Mouse (Mus musculus) hematopoietic stem cell, adult 5-6 weeks (primary cell): ENCODE measurements at regions not wholly inside any gene's neighbourhood (a gene's known extent, or its start where the extent isn't known, plus 50 kb on each side); places are given as distances from the start of the nearest gene placed in this dataset.

Source experiments
- ATAC-seq, 2 experiments: fragments of 125-278 bp in 1 of 2; replicated peaks in 1 of 2; 2 replicates each; pipeline ENCODE4 v1.8.0; 2016 to 2017; ENCODE audit warnings: inconsistent platforms in 2 of 2, mild to moderate bottlenecking in 2 of 2, moderate number of reproducible peaks in 2 of 2, low read depth in 1 of 2, moderate TSS enrichment in 1 of 2; ENCODE audit not compliant: low FRiP score in 2 of 2, poor library complexity in 2 of 2, severe bottlenecking in 2 of 2, insufficient read depth in 1 of 2, low TSS enrichment in 1 of 2

GRCm38 (mm10) chr16:10098511-10098910, 71.5 kb upstream of the Rpl39l start:
- no peak for ATAC-seq

DNA sequence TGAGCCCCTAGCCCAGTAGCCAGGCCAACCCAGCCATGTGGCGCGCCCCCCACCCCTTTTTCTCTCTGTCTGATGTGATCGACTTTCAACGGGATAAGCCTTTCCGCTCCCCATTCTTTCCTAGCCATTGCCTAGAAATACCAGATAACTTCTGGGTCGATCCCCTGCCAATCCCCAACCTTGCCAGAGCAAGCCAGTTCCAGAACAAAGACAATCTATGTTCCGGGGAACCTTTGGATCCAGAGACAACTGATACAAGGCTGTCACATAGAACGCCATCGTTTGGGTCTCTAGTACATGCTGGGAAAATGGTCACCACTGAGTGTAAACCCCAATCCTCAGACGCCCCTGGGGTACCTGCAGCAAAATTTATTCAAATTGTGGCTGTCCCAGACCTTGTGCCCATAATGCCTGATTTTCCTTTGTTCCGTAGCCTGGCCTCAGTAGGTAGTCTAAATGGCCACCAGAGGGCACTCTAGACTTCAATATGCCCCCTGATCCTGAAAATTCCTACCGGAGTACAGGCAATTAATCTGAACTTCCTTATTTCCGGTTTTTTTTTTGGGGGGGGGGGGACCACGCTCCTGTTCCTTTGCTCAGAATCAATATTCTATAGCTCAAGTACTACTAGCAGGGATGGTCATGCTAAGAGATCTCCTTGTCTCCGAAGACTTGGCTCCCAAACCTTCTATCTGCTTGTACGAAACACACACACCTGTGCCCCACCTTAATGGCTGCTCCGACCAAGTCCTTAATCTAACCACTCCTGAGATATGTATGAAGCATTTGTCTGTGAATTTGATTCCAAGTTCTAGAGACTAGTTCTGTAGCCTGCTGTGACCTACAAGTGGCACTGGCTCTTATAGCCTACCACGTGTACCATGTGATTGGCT, 81.3 kb upstream of the Rpl39l start:
- no peak for ATAC-seq

GRCm38 (mm10) chr16:10086341-10086740, 83.7 kb upstream of the Rpl39l start:
- ATAC-seq: no peak

GRCm38 (mm10) chr16:10085429-10085828, 84.6 kb upstream of the Rpl39l start:
- ATAC-seq: no peak

GRCm38 (mm10) chr16:10081751-10082150, 86.4 kb upstream of the Grin2a start:
- ATAC-seq: no peak

DNA sequence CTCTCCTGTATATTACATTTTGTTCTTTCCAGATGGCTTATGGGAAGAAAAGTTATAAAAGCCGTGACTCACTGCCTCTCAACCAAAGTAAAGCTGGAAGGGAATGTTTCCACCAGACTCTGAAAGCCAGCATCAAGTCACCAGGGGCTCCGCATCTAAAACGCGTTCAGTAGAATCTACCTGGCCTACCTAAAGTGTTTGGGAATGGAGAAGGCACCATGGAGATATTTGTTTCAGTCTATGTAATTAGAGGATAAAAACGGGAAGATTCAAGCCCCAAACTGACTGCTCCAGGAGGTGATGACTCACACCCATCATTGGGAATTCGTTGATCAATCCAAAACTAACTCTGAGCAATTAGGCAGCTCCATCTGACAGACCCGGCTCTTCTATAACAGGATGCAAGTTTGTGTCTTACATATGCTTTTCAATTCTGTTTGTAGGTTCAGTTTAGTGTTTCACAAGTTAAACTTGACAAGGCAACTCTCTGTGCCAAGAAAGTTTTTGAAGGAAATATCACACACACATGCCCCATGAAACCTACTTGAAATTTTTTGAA, 84.8 kb upstream of the Grin2a start:
- no peak for ATAC-seq

DNA sequence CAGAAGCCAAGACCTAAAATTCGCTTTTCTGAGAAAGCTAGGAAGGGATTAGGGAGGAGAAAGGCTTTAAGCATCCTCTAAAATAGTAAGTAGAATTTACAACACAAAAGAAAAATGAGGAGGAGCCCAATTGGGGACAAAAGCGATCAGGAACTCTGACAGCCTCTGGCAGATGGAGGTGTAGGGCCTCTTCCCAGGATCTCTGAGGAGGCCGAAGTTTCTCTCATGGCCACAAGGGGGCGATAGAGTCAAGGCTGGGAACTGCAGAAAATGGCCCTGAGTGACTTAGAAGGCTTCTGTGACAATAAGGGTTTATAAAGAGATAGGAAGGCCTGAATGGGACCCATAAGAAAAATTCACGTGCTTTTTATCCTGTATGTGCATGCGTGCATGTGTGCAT, 77.8 kb upstream of the Grin2a start:
- ATAC-seq: peak; percentile 39 to 62; a peak in 2 of 4 replicates

- no peak for ATAC-seq
Observed at GRCm38 (mm10) chr16:10063491-10063890, 68.1 kb upstream of the Grin2a start.

GRCm38 (mm10) chr16:10058094-10058493, 62.7 kb upstream of the Grin2a start:
- no peak for ATAC-seq
